Mouse (Mus musculus) adrenal gland, adult 8-10 months (tissue): ENCODE measurements around the gene Tbcel. TPM values are rescaled to one million over a fixed set of nuclear protein-coding genes. Genes with fewer than 3 reads are reported as not detected.
A peak's percentile ranks its signal among the peaks of the same experiment; 100 is the strongest.

ENCODE experiments used
- DNase-seq: peaks from one replicate; pipeline ENCODE4 v3.0.0; 2022
- total RNA-seq, 4 experiments: library from RNA; stranded (reverse); gene quantifications; 2 replicates each; pipeline ENCODE4 v1.2.4; 2022

The Tbcel gene
- 10 to 100 TPM; 62.7 to 75.1 (median 65.4) TPM for total RNA-seq

DNA sequence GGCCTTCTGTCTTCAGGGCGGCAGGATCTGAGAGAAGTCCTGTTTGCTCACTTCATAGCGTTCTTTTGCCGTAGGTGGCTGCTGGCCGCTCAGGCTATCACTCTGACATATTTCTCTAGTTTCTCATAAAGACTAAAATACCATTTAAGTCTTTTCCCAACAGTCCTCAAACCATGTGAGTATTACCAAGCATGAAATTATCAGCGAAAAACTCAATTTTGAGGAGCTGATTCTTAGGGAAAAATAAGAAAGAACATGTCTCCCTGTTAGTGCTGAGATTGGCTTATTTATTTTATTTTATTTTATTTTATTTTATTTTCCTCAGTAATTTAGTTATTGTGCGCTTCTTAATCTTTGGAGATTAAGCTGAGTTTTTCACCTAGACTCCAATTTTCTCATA lies at the start of gene Tbcel:
Gene Tbcel, minus strand, starts transcription at position 101 of the 400 bp plus-strand sequence.
- DNase-seq: no peak

DNA sequence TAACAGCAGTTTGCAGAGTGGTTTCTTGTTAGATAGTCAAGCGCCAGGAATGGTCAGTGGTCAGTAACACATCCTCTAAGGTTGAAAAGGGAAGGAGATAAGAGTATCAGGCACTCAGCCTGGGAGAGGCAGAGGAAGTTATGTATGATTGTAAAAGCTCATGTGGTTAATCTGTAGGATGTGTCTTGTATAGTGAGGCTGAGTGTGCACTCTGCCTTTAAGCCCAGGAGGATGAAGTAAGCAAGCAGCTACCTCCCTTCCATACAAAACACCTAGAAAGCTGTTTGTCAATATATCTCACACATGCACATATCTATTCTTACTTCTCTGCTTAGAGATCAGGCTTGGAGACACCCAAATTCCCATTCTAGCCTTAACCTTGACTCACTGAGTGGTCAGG lies 47.6 kb upstream of the Tbcel start:
- no peak for DNase-seq

DNA sequence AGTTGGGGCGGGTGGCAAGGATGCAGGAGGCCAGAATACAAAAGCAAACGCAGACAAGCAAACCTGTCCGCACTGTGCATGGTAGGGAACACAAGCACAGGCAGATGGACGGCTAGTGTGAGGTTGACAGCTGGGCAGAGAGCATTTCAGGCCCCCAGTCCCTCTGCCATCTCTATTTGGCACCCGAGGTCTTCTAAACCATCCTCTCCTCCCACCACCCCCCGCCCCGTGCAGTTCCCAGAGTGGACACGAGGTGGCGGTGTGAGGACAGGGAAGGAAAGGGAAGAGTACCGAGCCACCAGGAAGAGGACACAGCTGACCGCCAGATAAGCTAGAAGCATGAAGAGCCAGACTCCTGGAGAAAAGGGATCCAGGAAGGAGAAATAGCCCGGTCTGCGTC lies 42.5 kb upstream of the Tbcel start:
- peak; percentile 21 for DNase-seq

DNA sequence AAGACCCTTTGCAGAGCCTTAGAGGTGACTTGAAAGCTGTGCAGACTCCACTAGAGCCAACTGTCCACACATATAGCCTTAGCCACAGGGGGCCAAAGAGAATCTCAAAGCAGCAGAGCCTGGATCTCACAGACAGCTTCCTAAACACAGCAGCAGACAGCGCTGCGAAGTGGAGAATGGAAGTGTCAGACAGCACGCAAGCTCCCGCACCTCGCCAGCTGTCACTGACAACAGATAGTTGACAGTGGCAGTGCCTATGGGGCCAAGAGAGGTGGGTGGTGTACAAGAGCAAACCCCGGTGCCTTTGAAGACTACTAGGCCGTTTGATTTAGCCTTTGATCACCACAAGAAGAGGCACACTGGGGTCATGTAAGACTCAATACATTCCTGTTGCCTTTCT lies 41.4 kb upstream of the Tbcel start:
- no peak for DNase-seq

DNA sequence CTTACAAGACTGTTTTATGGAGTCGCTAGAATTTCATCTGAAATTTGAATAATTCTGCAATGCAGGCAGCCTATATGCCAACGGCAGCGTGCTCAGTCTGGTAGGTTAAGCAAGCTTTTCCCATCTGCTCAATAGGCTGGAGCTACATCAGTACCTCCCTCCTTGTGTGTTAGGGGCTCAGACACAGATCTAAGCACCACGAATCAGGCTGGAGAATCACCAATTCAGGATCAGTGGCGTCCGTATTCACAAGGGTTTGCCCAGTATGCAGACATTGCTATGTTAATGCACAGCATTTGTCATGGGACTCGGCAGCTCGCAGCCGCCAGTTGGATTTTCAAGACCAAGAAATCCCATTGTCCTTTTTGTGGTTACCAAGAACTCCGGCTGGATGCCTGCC lies 36.9 kb upstream of the Tbcel start:
- DNase-seq: no peak

DNA sequence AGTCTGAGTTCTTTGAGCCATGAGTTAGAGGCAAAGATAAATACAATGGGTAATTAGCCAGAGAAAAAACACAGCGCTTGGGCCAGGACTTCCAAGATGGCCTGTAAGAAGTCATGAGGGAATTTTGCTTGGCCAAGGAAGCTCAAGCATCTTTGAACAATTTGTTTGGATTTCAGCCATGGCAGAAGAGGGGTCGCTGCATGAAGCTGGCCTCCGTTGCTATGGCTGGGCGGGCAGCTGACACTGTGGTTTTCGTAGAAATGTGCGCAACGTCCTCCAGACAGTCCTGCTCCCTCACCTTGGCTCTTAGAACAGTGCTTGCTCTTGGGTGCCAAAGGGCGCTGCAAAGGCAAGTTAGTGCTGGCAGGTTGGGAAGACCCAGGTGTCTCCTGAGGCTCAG lies 25.9 kb upstream of the Tbcel start:
- no peak for DNase-seq

DNA sequence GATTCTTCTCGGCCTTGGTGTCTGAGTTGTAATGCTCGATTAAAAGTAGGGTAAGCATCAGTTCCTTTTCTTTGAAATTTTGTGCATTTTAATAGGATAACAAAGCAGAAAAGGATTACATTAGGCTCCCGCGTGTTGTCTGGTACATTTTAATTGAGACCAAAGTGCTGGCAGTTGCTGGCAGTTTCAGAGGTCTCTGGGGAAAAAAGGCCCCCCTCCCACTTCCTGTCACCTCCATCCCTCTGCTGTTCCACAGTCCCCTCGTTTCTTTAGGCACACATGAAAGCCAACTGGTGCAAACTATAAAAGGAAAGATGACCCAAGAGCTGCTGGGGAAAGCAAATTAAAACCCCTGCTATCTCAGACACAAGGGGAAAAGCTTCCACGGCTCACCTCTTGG lies 25.4 kb upstream of the Tbcel start:
- DNase-seq: no peak

DNA sequence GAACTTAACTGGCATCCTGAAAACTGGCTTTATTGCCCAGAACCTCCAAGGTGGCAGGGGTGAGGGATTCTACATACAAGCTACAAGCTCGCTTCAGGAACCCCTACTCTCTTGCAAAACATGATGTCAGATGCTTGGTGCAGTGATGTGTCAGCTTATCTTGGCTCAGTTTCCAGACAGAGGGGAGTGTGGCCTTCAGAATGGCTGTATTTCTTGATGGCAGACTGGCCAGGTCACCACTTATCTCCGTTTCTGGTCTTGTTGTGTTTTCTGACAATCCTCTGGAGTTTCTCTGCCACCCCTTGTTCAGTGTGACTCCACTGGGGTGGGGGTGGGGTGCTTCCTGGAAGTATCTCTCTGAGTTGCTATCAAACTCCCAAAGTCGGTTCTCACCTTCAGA lies 24.3 kb upstream of the Tbcel start:
- DNase-seq: peak; percentile 30

DNA sequence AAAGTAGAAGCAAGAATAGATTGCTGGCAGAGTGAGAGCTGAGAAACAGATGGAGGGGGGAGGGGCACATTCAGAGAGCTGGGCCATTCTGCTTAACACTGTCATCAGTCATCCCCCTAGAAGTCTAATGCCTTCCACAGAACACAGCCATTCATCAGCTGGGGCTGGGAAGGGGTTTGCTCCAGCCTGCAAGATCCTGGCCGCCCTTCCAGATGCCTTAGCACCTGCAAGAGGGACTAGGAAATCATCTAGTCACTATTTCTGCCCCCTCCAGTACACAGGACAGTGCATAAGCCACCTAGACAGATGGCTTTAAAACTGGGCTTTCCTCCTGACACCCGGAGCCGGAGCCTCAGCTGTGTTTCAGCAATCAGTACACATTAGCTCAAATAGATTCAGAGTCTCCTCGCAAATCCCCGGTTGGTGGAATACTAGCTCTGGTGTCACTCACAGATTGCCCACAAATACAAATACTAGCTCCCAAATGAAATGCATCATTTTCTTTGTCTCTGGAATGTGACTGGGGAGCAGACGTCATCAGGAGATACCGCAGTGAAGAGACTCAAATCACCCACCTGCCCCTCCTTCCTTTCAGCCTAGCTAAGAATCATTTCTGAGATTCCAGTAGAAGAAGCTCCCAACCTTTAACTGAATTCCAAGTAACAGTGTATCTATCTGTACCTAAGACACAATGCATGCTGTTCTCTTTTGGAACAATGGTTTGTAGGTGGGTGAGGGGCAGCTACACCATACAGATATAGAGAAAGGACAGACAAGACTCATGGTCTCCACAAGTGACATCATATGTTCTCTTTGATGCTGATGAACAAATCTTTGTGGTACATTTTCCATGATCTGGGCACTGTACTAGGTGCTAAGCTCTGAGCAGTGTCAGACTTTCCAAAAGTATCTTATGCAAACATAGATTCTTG lies 22.9 kb upstream of the Tbcel start:
- no peak for DNase-seq

DNA sequence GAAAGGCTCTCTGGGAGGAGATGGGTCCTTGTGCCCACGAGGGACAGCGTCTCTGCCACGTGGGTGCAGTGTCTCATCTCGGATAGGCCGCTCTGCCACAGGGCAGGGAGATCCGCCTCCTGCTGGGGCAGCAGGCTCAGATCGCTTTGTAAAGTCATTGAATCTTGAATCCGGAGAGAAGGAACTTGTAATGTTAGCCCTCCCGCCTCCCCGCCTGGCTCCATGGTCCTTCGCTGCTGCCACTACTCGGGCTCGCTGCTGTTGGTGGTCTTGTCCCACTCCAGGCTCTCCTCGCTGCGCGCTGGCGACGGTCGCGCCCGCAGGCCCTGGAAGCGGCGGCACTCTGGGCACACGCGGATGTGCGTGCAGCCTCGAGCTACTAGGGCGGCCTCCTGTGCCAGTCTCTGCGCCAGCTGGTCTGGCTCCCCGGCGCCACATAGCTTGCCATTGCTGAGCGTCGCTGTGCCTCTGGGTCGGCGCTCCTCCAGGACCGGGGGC lies 13.0 kb upstream of the Tbcel start:
- peak; percentile 47 for DNase-seq

DNA sequence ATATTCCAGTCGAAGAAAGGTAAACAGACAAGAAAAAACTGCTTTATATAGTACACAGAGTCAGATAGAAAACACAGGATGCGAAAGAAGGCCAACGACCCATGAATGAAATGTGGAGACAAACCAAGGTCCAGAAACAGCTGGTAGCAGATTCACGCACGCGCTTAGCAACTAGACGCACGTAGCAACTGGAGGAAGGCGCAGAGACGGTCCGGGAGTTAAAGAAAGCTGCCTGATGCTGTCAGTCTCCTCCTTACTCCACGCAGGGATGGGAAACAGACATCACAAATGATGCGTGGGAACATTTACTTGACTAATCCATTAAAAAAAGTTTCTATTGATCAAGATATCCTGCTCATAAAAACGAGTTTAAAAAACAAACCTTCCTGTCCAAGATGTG lies 10.6 kb upstream of the Tbcel start:
- no peak for DNase-seq

DNA sequence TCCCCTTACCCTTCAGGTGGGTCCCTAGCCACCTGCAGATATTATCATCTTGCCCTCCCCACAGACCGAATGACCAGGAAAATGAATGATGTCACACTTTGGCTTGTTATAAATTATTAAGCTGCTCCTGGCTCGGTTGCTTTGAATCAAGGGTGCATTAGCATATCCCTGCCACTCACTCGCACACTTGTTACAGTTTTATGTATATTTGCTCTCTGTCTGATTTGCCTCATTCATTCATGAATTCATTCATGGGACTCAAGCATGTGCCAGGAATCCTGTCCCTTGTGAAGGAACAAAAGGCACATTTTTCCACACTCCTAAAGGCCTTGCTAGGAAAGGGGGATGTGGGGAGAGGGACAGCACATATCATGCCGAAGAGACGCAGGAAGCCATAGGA lies 5.5 kb upstream of the Tbcel start:
- DNase-seq: no peak

DNA sequence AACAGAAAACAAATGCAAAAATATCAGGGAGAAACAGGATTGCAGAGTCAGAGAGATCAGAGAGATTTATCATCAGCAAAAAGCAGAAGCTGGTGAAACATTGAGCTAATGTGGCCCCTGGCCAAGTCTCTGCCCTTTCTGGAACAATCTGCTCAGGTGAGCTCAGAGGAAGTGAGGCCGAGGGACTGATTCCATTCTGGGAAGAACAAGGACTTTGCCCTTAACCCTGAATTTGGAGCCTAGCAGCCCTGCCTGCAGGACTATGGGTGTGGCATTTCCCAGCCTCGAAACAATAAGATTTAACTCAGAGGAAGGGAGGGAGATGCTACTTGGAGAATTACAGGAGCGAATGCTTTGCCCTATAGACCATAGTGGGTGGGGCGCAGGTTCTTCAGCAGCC lies 4.7 kb upstream of the Tbcel start:
- no peak for DNase-seq

DNA sequence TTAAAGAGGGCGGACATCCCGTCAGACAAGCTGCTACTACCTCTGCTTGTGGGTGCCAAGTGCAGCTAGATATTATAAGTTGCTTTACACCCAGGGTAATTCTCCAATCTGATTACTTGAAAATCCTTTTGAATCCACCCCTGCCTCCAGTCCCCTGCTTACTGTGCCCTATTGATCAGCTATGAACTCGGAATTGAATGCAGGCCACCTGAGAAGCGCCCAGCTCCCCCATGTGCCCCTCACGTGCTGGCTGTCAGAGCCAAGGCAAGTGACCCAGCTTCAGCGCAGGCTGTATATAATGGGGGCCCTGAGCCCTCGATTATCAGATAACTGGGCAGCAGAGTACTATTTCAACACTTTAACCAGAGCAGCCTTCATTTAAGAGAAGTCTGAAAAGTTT lies 626 bp upstream of the Tbcel start:
- DNase-seq: no peak

DNA sequence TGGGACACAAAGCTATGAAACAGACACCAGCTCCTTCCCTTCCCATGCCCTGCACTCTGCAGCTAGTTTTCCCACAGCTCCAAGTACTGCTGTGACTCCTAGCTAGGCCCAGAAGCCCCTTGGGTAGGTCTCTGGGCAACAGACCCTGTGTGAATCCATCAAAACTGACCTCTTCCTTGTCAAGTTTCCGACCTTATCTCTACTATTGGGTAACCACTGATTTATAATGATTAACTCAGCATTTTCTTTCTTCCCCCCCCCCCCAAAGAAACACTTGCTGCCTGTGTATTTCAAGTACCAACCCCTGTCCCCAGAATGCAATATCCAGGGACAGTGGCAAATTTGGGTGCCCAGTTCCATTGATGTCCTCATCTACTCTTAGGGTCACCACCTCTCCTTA lies 587 bp downstream of the Tbcel start:
- DNase-seq: no peak

DNA sequence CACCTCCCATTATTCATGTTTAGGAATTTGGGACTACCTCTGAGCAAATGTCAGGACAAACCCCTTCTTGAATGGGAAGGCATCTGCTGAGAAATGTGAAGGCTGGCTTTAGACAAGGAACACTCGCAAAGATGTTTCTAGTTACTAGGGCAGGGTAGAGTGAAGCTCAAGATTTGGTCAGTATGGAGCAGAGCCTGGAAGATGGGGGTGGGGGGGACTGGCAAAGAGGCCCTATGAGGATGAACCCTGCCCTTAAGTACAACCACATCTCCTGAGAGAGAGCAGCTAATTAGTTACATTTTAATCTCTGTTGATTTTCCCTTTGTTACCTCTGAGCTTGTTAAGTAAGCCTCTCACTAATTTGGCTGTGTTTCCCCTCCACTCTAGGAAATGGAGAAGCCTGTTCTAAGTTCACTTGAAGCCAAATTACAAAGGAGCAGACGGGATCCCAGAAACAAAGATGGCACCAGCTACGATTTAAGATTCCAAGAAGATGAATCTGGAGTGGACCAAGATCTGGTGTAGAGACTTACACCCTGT lies 2.6 kb downstream of the Tbcel start:
- DNase-seq: no peak

DNA sequence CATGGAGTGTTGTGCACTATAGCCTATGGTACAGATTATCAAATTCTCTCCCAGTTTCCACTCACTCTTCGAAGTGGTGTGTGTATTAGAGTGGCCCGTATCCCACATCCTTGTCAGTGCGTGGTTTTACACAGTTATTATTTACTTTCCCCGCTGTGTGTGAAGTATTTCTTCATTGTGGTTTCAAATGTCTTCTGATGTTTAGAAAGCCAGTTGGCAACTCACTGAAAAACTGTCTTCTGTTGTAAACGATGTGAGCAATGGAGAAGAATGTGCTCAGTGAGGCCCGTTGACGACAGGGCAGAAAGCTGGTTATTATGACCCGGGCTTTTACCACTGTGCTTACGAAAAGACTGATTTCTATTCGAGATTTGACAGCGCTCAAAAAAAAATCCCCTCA lies 3.0 kb downstream of the Tbcel start:
- DNase-seq: no peak

DNA sequence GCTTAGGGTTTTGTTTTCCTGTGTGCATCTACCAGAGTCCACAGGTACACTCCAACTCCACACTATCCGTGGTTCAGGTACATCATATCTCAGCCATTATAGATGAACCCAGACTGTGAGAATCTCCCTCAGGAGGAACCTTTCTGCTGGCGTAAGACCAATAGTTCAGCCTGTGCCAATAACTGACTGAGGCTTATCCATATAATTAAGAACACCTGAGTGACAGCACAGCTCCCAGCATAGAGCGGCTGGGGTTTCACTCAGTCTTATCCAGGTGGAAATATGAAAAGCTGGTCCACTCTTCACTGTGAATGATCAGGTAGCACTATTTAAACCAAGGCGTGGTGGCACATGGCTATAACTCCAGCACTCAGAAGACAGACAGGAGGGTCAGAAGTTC lies 3.9 kb downstream of the Tbcel start:
- DNase-seq: no peak

DNA sequence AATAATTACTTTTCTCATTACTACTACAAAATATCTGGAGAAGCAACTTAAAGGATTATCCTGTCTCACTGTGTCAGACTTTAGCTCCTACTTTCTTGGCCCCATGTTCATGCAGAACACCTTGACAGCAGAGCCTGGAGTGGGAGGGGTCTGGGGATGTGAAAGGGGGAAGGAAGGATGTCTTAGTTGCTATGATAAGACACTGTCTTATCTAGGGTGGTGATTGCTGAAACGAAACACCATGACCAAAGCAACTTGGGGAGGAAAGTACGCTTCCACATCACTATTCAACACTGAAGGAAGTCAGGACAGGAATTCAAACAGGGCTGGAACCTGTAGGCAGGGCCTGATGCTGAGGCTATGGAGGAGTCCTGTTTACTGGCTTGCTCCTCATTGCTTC lies 11.3 kb downstream of the Tbcel start:
- DNase-seq: no peak

DNA sequence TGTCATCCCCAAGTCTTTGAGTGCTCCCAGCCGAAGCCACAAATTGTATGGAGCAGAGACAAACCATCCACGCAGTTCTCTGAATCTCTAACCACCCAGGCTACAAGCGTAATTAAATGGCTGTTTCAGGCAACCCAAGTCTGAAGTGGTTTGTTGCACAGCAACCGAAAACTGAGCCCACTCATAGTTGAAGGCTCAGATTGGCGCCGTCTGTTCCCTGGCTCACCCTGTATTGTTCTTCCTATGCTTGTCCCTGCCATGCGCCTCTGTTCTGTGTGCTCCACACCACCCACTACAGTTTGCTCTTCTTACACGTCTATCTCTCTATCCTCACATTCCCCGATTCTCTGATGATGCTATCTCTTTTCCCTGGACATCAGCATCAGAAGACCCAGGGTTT lies 15.8 kb downstream of the Tbcel start:
- no peak for DNase-seq

DNA sequence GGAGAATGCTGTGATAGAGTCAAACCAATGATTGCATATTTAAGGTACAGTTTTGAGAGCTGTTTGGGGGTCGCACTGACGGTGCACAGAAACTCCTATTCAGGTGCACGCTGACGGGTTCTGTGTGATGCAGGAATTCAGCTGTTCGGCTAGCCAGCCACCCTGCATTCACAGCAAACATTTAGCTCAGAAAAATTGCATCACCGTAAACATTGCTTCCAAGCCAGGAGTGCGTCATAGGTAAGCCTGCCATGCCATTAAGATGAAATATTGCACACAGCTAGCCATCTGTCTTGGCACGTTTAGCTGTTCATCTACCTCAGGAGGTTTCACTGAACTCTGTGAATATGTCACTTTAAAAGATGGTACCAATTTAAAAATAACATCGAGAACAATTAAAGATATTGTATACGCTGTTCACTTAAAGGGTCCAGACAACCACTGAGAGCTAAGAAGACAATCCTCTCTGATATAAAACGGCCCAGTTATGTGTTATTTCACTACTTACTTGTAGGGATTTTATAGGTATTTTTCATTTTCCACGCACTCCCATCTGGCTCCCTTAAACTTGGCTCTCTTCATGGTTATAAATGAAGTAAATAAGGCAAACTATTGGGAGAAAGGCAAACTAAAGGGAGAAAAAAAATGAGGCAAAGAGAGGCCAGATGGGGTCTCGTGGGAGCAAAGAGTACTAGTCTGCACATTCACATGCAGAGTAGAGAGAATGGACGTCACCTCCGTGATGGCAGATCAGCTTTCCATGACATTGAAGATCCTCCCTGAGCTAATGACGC lies 16.8 kb downstream of the Tbcel start:
- no peak for DNase-seq

DNA sequence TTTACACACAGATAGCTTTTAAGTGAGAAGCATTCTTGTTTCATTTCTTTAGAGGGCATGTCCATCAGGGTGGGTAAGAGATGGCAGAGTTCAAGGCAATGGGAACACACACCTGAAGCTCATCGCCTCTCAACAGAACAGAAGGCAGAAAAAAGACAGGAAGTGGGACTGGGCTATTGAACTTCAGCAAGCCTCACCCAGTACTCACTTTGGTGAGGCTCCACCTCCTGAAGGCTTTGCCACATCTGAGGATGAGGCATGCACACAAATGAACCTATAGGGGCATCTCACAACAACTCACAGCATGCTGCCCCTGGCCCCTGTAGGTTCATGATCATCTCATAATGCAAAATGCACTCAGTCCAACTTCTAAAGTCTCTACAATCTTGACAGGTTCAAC lies 19.5 kb downstream of the Tbcel start:
- no peak for DNase-seq

DNA sequence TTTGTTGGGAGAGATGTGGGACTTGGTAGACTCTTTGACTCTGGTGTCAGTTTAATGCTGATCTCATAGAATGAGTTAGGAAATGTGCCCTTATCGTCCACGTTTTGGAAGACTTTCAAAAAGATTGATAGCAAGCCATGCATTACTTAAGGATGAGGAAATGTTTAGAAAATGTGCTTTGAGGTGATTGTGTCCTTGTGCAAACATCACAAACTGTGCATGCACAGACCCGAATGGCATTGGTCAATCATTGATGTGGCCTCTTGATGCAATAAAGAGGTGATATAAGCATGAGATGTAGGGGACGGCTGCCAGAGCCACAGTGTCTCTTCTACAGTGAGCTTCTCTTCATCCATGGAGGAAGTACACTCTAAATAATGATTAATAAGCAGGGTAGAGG lies 20.7 kb downstream of the Tbcel start:
- no peak for DNase-seq
